Mouse (Mus musculus): ENCODE data around the gene Ei24.

Gene Ei24

DNA sequence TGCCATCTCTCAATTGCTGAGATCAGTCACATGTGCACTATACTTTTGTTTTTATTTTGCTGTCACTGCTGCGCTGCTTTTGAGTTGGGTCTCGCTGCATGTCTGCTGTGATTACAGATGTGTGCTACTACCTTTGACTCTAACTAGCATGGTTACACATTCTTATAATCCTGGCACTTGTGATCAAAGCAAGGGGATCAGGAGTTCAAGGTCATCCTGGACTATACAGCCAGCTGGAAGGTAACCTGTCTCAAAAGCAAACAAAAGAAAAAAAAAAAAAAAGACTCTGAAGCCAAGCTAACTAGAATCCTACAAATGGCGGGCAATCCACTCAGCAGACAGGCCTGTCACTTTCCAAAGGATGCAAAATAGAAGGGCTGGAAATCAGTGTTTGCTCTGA lies 5.0 kb downstream of the Ei24 start:
- DNase-seq = no peak

DNA sequence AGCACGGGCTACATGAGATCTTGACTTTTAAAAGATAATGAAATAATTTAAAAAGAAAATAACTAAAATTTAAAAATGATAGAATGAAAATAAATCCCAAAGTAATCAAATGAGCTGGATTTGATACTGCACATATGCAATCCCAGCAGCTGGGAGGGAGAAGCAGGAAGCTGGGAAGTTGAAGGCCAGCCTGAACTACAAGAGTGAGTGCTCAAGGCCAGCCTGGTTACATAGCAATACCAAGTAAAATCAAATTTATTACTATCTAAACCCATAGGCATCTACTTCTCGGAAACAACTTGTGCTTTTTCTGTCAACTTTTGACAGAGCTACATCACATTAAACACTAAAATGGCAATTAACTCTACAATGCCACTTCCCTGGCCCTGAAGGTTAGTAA lies 13.3 kb downstream of the Ei24 start:
- no peak for DNase-seq

GRCm38 (mm10) chr9:36769048-36769413 lies 28.2 kb downstream of the Ei24 start:
- DNase-seq = no peak

- peak; percentile 44 to 67 for DNase-seq
Observed at GRCm38 (mm10) chr9:36768156-36769047, 28.8 kb downstream of the Ei24 start.

- peak; percentile 99 to 100 for DNase-seq
Observed at GRCm38 (mm10) chr9:36767203-36768143, 29.7 kb downstream of the Ei24 start, which contains the start of gene Stt3a. Gene Stt3a (minus strand): TSS chr9:36767679.

DNA sequence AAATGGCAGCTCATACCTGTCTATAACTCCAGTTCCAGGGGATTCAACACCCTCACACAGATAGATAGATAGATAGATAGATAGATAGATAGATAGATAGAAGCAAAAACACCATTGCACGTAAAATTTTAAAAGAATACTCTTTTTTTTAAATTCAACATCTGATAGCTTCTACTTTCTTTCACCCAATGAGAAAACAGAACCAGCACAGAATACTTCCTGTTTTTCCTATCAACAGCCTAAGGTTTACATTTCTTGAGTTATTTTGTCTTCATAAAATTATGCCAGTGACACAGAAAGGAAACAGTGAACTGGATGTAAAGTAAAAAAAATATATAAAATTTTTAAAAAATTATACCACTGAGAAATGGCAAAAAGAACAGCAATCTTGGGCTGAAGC lies 32.8 kb downstream of the Ei24 start:
- DNase-seq = no peak
